Mouse (Mus musculus): ENCODE measurements around the gene Ambp. TPM values are rescaled to one million over a fixed set of nuclear protein-coding genes. Genes with fewer than 3 reads are reported as not detected.

Ambp gene
- polyA plus RNA-seq (2015; fragmentation: Nextera tagmentation; extraction: Ambion mirVana), result 1.5 and 8.2 TPM in 2 replicates

GRCm38 (mm10) chr4:63154699-63155098 lies at the start of gene Ambp:
Gene Ambp, minus strand, starts transcription at chr4:63154799.
- H3K36me3 ChIP-seq, result no peaks in the 10 kb centered on the region
- H3K4me1 ChIP-seq (replicated peaks), result no peaks in the 10 kb centered on the region
- no peak within 1 kb of the TSS for H3K27ac ChIP-seq
- no peak within 1 kb of the TSS for H3K9ac ChIP-seq
- H3K4me2 ChIP-seq, result no peak within 1 kb of the TSS
- no peak within 1 kb of the TSS for H3K4me3 ChIP-seq
- ATAC-seq (replicated peaks; ENCODE audit: insufficient number of reproducible peaks, insufficient read depth, low FRiP score, low read depth), result no peak
- 56% methylated on average over 5 of the region's 5 CpGs for WGBS
- H3K27me3 ChIP-seq, result 0 out of 2 replicates have a peak, but pooled peaks cover 3% of the 10 kb centered on the region
- H3K9me3 ChIP-seq (replicated peaks), result no peaks in the 10 kb centered on the region

DNA sequence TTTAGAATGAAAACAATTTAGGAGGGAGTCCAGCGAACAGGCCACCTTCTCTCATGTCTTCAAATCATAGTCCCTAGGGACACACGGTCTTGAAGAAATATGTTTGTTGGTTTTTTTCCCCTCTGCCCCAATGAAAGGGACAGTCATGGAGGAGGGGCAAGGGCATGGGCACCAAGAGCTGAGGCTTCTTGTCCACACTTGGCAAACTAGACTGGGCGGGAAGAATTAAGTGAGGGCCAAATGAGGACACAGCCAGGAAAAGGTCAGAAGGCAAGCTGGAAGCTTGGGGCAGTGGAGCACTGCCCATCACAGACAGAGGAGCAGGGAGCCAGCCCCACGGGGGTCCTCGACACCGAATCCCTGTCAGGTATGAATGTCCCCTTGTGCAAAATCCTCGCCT lies 49.3 kb upstream of the Ambp start:
- H3K9ac ChIP-seq, result no peak overlapping the region
- no peak overlapping the region for H3K4me3 ChIP-seq
- no peaks in the 10 kb centered on the region for H3K36me3 ChIP-seq
- H3K4me1 ChIP-seq (replicated peaks), result peaks cover 25% of the 10 kb centered on the region
- H3K27me3 ChIP-seq, result no peaks in the 10 kb centered on the region
- 80% methylated on average over 7 of the region's 7 CpGs for WGBS
- no peak overlapping the region for H3K27ac ChIP-seq
- H3K9me3 ChIP-seq (replicated peaks), result no peaks in the 10 kb centered on the region
- ATAC-seq (replicated peaks; ENCODE audit: insufficient number of reproducible peaks, insufficient read depth, low FRiP score, low read depth), result no peak
- H3K4me2 ChIP-seq, result no peak overlapping the region

DNA sequence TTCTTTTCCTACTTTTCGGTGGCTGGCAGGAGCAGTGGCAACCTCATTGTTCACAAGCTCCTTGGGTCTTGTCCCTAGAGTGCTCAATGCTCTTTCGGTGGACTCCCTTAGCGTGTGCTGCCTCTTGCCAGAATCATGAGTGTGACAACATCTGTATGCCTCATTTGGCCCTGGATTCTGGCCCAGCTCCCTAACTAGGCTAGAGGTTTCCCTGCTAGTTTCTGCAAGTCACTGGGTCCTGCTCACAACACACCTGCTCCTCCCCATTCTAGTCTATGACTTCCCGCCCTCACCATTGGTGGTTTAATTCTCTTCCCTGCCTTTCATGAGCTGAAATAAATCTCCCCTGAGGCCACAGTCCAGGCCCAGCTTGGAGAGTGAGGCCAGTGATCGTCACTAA lies 44.8 kb upstream of the Ambp start:
- no peaks in the 10 kb centered on the region for H3K27me3 ChIP-seq
- no peak overlapping the region for H3K27ac ChIP-seq
- ATAC-seq (replicated peaks; ENCODE audit: insufficient number of reproducible peaks, insufficient read depth, low FRiP score, low read depth), result no peak
- H3K4me1 ChIP-seq (replicated peaks), result no peaks in the 10 kb centered on the region
- H3K4me2 ChIP-seq, result no peak overlapping the region
- no peaks in the 10 kb centered on the region for H3K36me3 ChIP-seq
- 85% methylated on average over 5 of the region's 5 CpGs for WGBS
- H3K9me3 ChIP-seq (replicated peaks), result no peaks in the 10 kb centered on the region
- H3K4me3 ChIP-seq, result no peak overlapping the region
- no peak overlapping the region for H3K9ac ChIP-seq

- Histone ChIP-seq H3K4me1 (replicated peaks) (no peaks in the 10 kb centered on the region), H3K9me3 (replicated peaks) (no peaks in the 10 kb centered on the region), H3K27ac (no peak overlapping the region), H3K27me3 (no peaks in the 10 kb centered on the region), H3K36me3 (no peaks in the 10 kb centered on the region), H3K4me3 (no peak overlapping the region), H3K4me2 (no peak overlapping the region), H3K9ac (no peak overlapping the region)
- 77% methylated on average over 2 of the region's 2 CpGs for WGBS
- no peak for ATAC-seq (replicated peaks; ENCODE audit: insufficient number of reproducible peaks, insufficient read depth, low FRiP score, low read depth)
Measured at GRCm38 (mm10) chr4:63194366-63194765, 39.8 kb upstream of the Ambp start.

DNA sequence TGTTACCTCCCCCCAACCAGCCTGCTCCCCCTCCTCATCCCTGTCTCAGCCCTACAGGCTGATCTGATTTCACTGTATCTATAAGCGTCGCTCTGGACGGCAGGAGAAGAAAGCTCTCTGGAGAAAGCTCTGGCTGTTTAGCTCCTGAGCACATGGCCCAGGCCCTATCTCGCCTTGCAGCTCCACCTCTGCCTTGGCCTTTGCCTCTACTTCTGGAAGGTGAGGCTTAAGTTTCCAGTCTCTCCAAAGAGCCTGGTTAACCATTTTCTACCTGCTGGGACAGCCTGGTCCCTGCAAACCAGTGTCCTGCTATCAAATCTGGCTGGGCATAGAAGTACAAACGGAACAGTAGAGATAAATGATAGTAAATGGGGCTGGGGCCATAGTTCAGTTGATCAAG lies 37.0 kb upstream of the Ambp start:
- Histone ChIP-seq H3K27ac (no peak overlapping the region), H3K4me2 (no peak overlapping the region), H3K4me3 (no peak overlapping the region), H3K9me3 (replicated peaks) (no peaks in the 10 kb centered on the region), H3K4me1 (replicated peaks) (peaks cover 2% of the 10 kb centered on the region; the same call in 1 of the 2 replicates), H3K9ac (no peak overlapping the region), H3K27me3 (no peaks in the 10 kb centered on the region), H3K36me3 (no peaks in the 10 kb centered on the region)
- 47% methylated on average over 5 of the region's 5 CpGs for WGBS
- no peak for ATAC-seq (replicated peaks; ENCODE audit: insufficient number of reproducible peaks, insufficient read depth, low FRiP score, low read depth)

GRCm38 (mm10) chr4:63186281-63186870 lies 31.8 kb upstream of the Ambp start:
- no peaks in the 10 kb centered on the region for H3K36me3 ChIP-seq
- 39% methylated on average over 21 of the region's 21 CpGs for WGBS
- H3K4me1 ChIP-seq (replicated peaks), result peaks cover 17% of the 10 kb centered on the region
- H3K4me2 ChIP-seq, result peak overlapping the region; percentile 39
- no peak overlapping the region for H3K9ac ChIP-seq
- H3K9me3 ChIP-seq (replicated peaks), result no peaks in the 10 kb centered on the region
- no peak overlapping the region for H3K4me3 ChIP-seq
- peaks cover 7% of the 10 kb centered on the region; the same call in 1 of the 2 replicates for H3K27me3 ChIP-seq
- peak overlapping the region; percentile 44 for H3K27ac ChIP-seq
- ATAC-seq (replicated peaks; ENCODE audit: insufficient number of reproducible peaks, insufficient read depth, low FRiP score, low read depth), result peak; percentile 51

GRCm38 (mm10) chr4:63181556-63181955 lies 27.0 kb upstream of the Ambp start:
- no peak overlapping the region for H3K4me2 ChIP-seq
- WGBS, result 6% methylated on average over 5 of the region's 5 CpGs
- peak; percentile 59; the same call in 1 of the 2 replicates for ATAC-seq (replicated peaks; ENCODE audit: insufficient number of reproducible peaks, insufficient read depth, low FRiP score, low read depth)
- H3K36me3 ChIP-seq, result no peaks in the 10 kb centered on the region
- no peaks in the 10 kb centered on the region for H3K9me3 ChIP-seq (replicated peaks)
- H3K9ac ChIP-seq, result no peak overlapping the region
- no peak overlapping the region for H3K27ac ChIP-seq
- peaks cover 7% of the 10 kb centered on the region; the same call in 1 of the 2 replicates for H3K27me3 ChIP-seq
- no peak overlapping the region for H3K4me3 ChIP-seq
- peaks cover 14% of the 10 kb centered on the region for H3K4me1 ChIP-seq (replicated peaks)

- H3K27ac ChIP-seq, result no peak within 1 kb of the TSS
- ATAC-seq (replicated peaks; ENCODE audit: insufficient number of reproducible peaks, insufficient read depth, low FRiP score, low read depth), result no peak
Measured at GRCm38 (mm10) chr4:63171969-63172685, 17.5 kb upstream of the Ambp start, which contains the start of gene Kif12. Gene Kif12, minus strand, starts transcription at chr4:63172131.

GRCm38 (mm10) chr4:63171122-63171521 lies 16.5 kb upstream of the Ambp start:
- H3K4me2 ChIP-seq, result no peak overlapping the region
- H3K27me3 ChIP-seq, result peaks cover 42% of the 10 kb centered on the region

More at GRCm38 (mm10) chr4:63171969-63172685, 17.5 kb upstream of the Ambp start, which contains the start of gene Kif12:
- peaks cover 39% of the 10 kb centered on the region for H3K27me3 ChIP-seq
- WGBS, result 74% methylated on average over 4 of the region's 4 CpGs
- no peak within 1 kb of the TSS for H3K9ac ChIP-seq
- H3K4me3 ChIP-seq, result no peak within 1 kb of the TSS
- no peaks in the 10 kb centered on the region for H3K36me3 ChIP-seq
- no peaks in the 10 kb centered on the region for H3K4me1 ChIP-seq (replicated peaks)
- H3K4me2 ChIP-seq, result no peak within 1 kb of the TSS
- no peaks in the 10 kb centered on the region for H3K9me3 ChIP-seq (replicated peaks)

DNA sequence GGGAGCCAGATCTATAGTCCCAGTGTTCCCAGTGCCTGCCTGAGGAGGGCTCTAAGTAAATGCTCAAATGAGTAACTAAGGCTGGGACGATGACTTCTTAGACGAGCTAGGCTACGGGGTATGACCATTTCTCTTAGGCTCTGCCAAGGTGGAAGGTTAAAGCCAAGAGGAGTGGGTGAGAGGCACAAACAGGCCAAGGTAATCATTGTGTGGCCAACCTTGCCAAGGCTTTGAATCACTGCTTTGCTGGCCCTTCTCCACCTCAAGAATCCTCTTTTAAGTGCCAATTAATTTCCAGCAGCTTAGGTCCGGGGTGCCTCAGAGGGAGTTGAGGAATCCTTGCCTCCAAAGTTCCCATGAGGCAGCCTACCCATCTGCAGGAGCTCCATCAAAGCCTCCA lies 15.5 kb upstream of the Ambp start:
- no peak overlapping the region for H3K4me2 ChIP-seq
- 79% methylated on average over 4 of the region's 4 CpGs for WGBS
- H3K27me3 ChIP-seq, result peaks cover 42% of the 10 kb centered on the region
- no peaks in the 10 kb centered on the region for H3K36me3 ChIP-seq
- no peaks in the 10 kb centered on the region for H3K4me1 ChIP-seq (replicated peaks)
- H3K9me3 ChIP-seq (replicated peaks), result no peaks in the 10 kb centered on the region
- H3K27ac ChIP-seq, result no peak overlapping the region
- H3K4me3 ChIP-seq, result no peak overlapping the region
- H3K9ac ChIP-seq, result no peak overlapping the region
- ATAC-seq (replicated peaks; ENCODE audit: insufficient number of reproducible peaks, insufficient read depth, low FRiP score, low read depth), result no peak

More at GRCm38 (mm10) chr4:63171122-63171521, 16.5 kb upstream of the Ambp start:
- H3K9ac ChIP-seq, result no peak overlapping the region
- no peak overlapping the region for H3K4me3 ChIP-seq
- ATAC-seq (replicated peaks; ENCODE audit: insufficient number of reproducible peaks, insufficient read depth, low FRiP score, low read depth), result no peak
- no peaks in the 10 kb centered on the region for H3K9me3 ChIP-seq (replicated peaks)
- 40% methylated on average over 24 of the region's 24 CpGs for WGBS
- H3K4me1 ChIP-seq (replicated peaks), result no peaks in the 10 kb centered on the region
- H3K27ac ChIP-seq, result no peak overlapping the region
- H3K36me3 ChIP-seq, result no peaks in the 10 kb centered on the region

GRCm38 (mm10) chr4:63166323-63166722 lies 11.7 kb upstream of the Ambp start:
- Histone ChIP-seq H3K4me3 (no peak overlapping the region), H3K4me2 (no peak overlapping the region), H3K9ac (no peak overlapping the region), H3K9me3 (replicated peaks) (no peaks in the 10 kb centered on the region), H3K27me3 (peaks cover 28% of the 10 kb centered on the region), H3K27ac (no peak overlapping the region), H3K36me3 (no peaks in the 10 kb centered on the region), H3K4me1 (replicated peaks) (no peaks in the 10 kb centered on the region)
- WGBS, result 79% methylated on average over 5 of the region's 5 CpGs
- no peak for ATAC-seq (replicated peaks; ENCODE audit: insufficient number of reproducible peaks, insufficient read depth, low FRiP score, low read depth)
